Mouse (Mus musculus): ENCODE measurements around the gene Axin2. TPM values are rescaled to one million over a fixed set of nuclear protein-coding genes. Genes with fewer than 3 reads are reported as not detected.

Gene Axin2
- polyA plus RNA-seq, 1 experiment from 2014 or later, result 0.47 TPM

DNA sequence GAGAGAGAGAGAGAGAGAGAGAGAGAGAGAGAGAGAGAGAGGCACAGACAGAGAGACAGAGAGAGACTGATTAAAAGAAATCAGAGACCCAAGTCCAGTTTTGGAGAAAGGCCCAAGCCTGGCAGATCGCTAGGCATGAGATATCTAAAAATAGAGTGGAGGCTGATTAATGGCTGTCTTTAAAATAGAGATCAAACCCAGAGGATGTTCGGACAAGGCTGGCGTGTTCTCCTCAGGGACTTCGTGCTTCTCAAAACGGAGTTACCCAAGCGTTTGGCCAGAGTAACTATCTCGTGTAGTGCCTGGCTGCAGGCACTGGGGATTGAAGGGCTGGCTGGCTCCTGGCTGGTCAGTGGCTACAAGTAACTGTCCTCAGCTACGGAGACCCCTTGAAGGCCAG lies 69.8 kb downstream of the Axin2 start:
- WGBS (ENCODE audit: insufficient replicate concordance), result 75% methylated on average over 8 of the region's 8 CpGs
- no peak for ATAC-seq
- H3K9me3 ChIP-seq (ENCODE audit: low read length), result no peaks in the 10 kb centered on the region
- TF ChIP-seq EP300 (IDR thresholded peaks at IDR 0.05; ENCODE audit: low read depth) (no peak), CTCF (IDR thresholded peaks at IDR 0.05; ENCODE audit: low read depth) (no peak)
- no peak overlapping the region for H3K4me2 ChIP-seq (ENCODE audit: low read depth, low read length)
- no peak overlapping the region for H3K4me3 ChIP-seq (ENCODE audit: low read depth, low read length)
- H3K27ac ChIP-seq (ENCODE audit: low read depth), result no peak overlapping the region
- DNase-seq, result no peak
- no peaks in the 10 kb centered on the region for H3K4me1 ChIP-seq (ENCODE audit: insufficient read depth)
- no peaks in the 10 kb centered on the region for H3K27me3 ChIP-seq (ENCODE audit: insufficient read depth, low read length)
- no peaks in the 10 kb centered on the region for H3K36me3 ChIP-seq (replicated peaks; ENCODE audit: insufficient read depth, low read length)
- no peak overlapping the region for H3K9ac ChIP-seq (replicated peaks)

DNA sequence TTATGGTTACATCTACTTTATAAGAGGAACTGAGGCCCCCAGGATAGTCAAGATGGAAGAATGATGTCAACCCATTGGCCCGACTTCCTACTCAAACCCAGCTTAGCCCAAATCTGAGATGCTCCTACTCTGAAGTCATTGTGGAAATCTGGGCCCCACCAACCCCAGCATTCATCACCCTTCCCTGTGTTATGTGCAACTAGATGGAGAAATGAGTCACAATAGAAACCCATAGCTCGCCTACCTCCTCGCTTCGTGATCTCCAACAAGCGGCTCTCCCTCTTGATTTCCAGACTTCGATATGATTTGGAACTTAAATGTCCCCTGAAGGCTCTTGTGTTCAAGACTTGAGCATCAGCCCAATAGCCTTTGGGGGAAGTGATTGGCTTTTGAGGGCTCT lies 73.3 kb downstream of the Axin2 start:
- TF ChIP-seq CTCF (IDR thresholded peaks at IDR 0.05; ENCODE audit: low read depth) (no peak), EP300 (IDR thresholded peaks at IDR 0.05; ENCODE audit: low read depth) (no peak)
- no peaks in the 10 kb centered on the region for H3K36me3 ChIP-seq (replicated peaks; ENCODE audit: insufficient read depth, low read length)
- H3K9ac ChIP-seq (replicated peaks), result no peak overlapping the region
- ATAC-seq (no peak), DNase-seq (no peak)
- H3K4me1 ChIP-seq (ENCODE audit: insufficient read depth), result no peaks in the 10 kb centered on the region
- no peak overlapping the region for H3K4me3 ChIP-seq (ENCODE audit: low read depth, low read length)
- 91% methylated on average over 6 of the region's 6 CpGs for WGBS (ENCODE audit: insufficient replicate concordance)
- no peak overlapping the region for H3K27ac ChIP-seq (ENCODE audit: low read depth)
- H3K4me2 ChIP-seq (ENCODE audit: low read depth, low read length), result no peak overlapping the region
- H3K27me3 ChIP-seq (ENCODE audit: insufficient read depth, low read length), result no peaks in the 10 kb centered on the region
- no peaks in the 10 kb centered on the region for H3K9me3 ChIP-seq (ENCODE audit: low read length)

DNA sequence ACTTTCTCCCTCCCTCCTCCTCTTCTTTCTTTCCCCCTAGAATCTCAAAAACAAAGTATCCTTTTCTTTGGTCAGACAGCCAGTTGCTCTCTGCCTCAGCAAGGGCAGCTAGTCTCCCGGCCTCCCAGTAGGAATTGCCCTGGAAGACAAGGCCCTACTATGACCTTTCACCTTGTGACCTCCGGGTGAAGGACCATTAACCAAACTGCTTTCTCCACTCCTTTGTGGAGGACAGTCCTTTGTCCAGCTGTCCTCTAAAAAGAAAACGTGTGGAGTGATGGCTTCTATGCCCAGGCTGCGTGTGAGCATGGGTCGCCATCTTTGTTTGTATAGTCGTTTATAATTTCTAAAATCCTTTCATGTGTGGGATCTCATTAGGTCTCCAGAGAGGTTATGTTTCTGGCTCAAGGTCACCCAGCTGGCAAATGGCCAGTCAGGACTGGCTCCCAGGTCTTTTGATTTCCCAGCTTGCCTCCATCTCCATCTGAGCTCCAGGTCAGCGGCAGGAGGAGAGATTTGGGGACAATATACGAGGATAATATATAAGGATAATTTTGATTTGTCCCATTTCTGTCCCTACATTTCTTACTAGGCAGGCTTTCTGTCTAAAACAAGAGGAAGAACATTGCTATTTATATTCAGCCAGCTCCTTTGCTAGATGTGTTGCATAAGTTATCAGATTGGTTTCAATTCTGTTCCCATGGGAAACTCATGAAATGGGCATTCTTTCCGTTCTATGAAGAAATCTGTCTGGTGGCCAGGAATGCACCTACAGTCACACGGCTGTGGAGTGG lies 75.2 kb downstream of the Axin2 start:
- H3K4me3 ChIP-seq (ENCODE audit: low read depth, low read length), result no peak overlapping the region
- H3K36me3 ChIP-seq (replicated peaks; ENCODE audit: insufficient read depth, low read length), result no peaks in the 10 kb centered on the region
- no peaks in the 10 kb centered on the region for H3K27me3 ChIP-seq (ENCODE audit: insufficient read depth, low read length)
- no peak overlapping the region for H3K9ac ChIP-seq (replicated peaks)
- WGBS (ENCODE audit: insufficient replicate concordance), result 75% methylated on average over 10 of the region's 10 CpGs
- peaks cover 6% of the 10 kb centered on the region; the same call in 1 of the 2 replicates for H3K9me3 ChIP-seq (ENCODE audit: low read length)
- no peaks in the 10 kb centered on the region for H3K4me1 ChIP-seq (ENCODE audit: insufficient read depth)
- ATAC-seq, result no peak
- no peak overlapping the region for H3K27ac ChIP-seq (ENCODE audit: low read depth)
- DNase-seq, result no peak
- no peak for TF ChIP-seq EP300 (IDR thresholded peaks at IDR 0.05; ENCODE audit: low read depth)
- TF ChIP-seq CTCF (IDR thresholded peaks at IDR 0.05; ENCODE audit: low read depth), result no peak
- no peak overlapping the region for H3K4me2 ChIP-seq (ENCODE audit: low read depth, low read length)

DNA sequence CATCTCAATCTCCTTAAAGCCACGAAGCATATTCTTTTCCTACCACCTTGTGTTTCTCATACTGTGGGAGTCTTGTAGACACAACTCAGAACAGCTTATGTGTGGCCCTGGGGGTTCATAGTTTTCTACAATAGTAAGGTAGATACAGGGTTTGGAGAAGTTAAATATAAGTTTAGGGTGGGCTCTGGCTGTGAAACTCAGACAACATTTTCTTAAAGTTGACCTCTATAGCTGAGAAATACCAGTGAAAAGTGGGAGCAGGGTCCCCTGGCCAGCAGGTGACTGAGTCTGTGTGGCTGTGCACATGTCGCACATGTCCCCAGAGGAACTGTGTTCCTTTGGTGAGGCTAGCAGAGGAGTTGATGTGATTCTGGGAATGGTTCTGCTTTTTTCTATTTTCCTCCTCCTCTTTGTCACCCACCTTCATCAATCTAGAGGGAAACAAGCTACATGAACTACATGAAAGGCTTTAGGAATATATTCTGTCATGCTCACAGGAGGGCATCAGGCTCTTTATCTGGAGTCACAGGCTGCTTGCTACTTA lies 75.9 kb downstream of the Axin2 start:
- TF ChIP-seq EP300 (IDR thresholded peaks at IDR 0.05; ENCODE audit: low read depth), result no peak
- TF ChIP-seq CTCF (IDR thresholded peaks at IDR 0.05; ENCODE audit: low read depth), result no peak
- Histone ChIP-seq H3K9me3 (ENCODE audit: low read length) (peaks cover 12% of the 10 kb centered on the region), H3K4me3 (ENCODE audit: low read depth, low read length) (no peak overlapping the region), H3K27ac (ENCODE audit: low read depth) (no peak overlapping the region), H3K36me3 (replicated peaks; ENCODE audit: insufficient read depth, low read length) (no peaks in the 10 kb centered on the region), H3K27me3 (ENCODE audit: insufficient read depth, low read length) (no peaks in the 10 kb centered on the region), H3K4me2 (ENCODE audit: low read depth, low read length) (no peak overlapping the region), H3K4me1 (ENCODE audit: insufficient read depth) (no peaks in the 10 kb centered on the region), H3K9ac (replicated peaks) (no peak overlapping the region)
- ATAC-seq, result no peak
- no peak for DNase-seq
- 67% methylated on average over 2 of the region's 2 CpGs for WGBS (ENCODE audit: insufficient replicate concordance)

DNA sequence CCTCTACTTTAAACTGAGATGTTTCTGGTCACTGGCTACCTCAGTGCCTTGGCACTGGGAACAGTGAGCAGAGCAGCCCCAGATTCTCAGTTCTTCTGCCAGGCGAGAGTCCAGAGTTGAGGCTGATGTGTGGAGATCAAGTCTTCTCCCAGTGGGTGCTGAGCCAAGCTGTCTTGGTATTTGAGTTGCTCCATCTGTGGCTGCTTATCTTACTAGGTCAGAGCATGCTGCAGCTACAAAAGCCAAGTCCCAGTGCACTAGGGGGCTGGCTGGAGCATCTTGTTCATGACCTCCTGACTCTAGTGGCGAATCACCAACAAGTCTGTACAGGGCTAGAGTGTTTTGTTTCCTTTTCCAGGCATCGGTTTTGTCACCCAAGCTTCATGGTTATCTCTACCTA lies 77.7 kb downstream of the Axin2 start:
- Histone ChIP-seq H3K36me3 (replicated peaks; ENCODE audit: insufficient read depth, low read length) (no peaks in the 10 kb centered on the region), H3K4me2 (ENCODE audit: low read depth, low read length) (no peak overlapping the region), H3K27ac (ENCODE audit: low read depth) (no peak overlapping the region), H3K9me3 (ENCODE audit: low read length) (peaks cover 13% of the 10 kb centered on the region), H3K4me1 (ENCODE audit: insufficient read depth) (no peaks in the 10 kb centered on the region), H3K9ac (replicated peaks) (no peak overlapping the region), H3K4me3 (ENCODE audit: low read depth, low read length) (no peak overlapping the region), H3K27me3 (ENCODE audit: insufficient read depth, low read length) (no peaks in the 10 kb centered on the region)
- DNase-seq, result no peak
- no peak for ATAC-seq
- WGBS (ENCODE audit: insufficient replicate concordance), result 74% methylated on average over 3 of the region's 3 CpGs
- TF ChIP-seq EP300 (IDR thresholded peaks at IDR 0.05; ENCODE audit: low read depth) (no peak), CTCF (IDR thresholded peaks at IDR 0.05; ENCODE audit: low read depth) (no peak)

Other genes with a start within 250 kb of the Axin2 start
- gene E030025P04Rik, start 224.0 kb downstream of the Axin2 start, polyA plus RNA-seq (2015; fragmentation: Nextera tagmentation; extraction: Ambion mirVana), result not detected in 2 replicates

Data from liver, postnatal 0 days (tissue).